Mouse (Mus musculus) granulocyte monocyte progenitor cell, adult 5-6 weeks (primary cell): ENCODE results near the gene Usp49. TPM values are rescaled to one million over a fixed set of nuclear protein-coding genes. Genes with fewer than 3 reads are reported as not detected.
"Not testable (repeated sequence)": the region's sequence is repeated elsewhere in the genome, so short reads cannot be mapped to it uniquely, and the experiment has no call there.

Source experiments
- ATAC-seq: replicated peaks from 2 replicates; pipeline ENCODE4 v1.8.0; 2016; ENCODE audit warnings: mild to moderate bottlenecking, moderate TSS enrichment, inconsistent platforms; ENCODE audit not compliant: poor library complexity, severe bottlenecking
- total RNA-seq, 2 experiments: library from RNA; stranded (forward) in 1 of 2; stranded (reverse) in 1 of 2; fragments of 200-712, 200-1000 nt in 1 of 2; fragments of >200 nt in 1 of 2; fragmentation: Nextera tagmentation in 1 of 2; gene quantifications; 2 replicates each; pipeline ENCODE4 v1.2.3; 2014 to 2017

Usp49 gene
- total RNA-seq, 2 experiments from 2014 or later = 1.5 to 4.1 TPM

DNA sequence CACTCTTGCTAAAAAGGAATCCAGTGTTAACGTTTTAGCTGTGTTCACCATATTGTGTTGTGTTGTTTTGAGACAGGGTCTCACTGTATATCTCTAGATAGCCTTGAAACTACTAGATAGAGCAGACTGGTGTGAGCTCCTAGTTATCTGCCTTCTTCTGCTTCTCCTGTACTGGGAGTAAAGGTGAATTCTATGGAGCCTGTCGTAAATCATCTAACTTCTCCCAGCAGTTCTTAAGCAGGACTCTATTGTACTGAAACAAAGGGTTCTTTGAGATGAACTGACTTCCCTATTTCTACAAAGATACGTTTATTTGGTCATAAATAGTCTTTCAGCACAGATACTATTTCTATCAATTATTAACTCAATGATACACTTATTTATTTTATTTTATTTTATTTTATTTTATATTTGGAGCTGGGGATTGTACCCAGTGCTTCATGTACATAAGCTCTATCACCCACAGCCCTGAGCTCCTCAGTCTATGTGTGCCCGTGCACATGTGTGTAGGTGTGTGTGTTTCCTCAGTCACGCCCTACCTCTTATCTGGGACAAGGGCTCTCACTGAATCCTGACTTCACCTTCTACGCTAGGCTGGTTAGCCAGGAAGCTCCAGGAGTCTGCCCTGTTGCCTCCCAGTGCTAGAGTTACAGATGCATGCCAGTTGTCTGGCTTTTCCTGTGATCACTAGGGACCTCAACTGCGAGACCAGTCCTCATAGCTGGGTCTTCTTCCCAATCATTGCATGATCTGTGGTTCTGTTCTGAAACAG is 3.7 kb downstream of the Usp49 start:
- no peak for ATAC-seq

DNA sequence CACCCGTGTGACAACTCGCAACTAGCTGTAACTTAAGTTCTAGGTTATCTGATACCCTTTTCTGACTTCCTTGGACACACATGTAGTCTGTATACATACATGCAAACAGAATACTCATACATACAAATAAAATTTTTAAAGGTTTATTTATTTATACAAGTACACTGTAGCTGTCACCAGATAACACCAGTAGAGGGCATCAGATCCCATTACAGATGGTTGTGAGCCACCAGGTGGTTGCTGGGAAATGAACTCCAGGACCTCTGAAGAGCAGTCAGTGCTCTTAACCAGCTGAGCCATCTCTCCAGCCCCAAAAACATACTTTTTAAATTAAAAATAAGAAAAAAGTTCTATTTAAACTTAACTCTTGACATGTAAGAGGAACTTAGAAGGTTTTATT is 12.5 kb downstream of the Usp49 start:
- ATAC-seq = no peak

DNA sequence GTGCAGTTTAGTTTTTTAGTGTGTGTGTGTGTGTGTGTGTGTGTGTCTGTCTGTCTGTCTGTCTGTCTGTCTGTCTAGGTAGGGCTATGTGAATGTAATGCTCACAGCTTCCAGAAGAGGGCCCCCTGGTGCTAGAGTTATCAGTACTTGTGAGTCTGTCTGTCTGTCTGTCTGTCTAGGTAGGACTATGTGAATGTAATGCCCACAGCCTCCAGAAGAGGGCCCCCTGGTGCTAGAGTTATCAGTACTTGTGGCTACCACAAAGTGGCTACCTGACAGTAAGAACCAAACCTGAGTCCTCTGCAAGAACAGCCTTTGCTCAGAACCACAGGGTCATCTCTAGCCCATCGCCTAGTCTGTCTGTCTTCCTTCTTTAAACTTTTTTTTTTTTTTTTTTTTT is 16.2 kb downstream of the Usp49 start:
- peak; percentile 97 for ATAC-seq

DNA sequence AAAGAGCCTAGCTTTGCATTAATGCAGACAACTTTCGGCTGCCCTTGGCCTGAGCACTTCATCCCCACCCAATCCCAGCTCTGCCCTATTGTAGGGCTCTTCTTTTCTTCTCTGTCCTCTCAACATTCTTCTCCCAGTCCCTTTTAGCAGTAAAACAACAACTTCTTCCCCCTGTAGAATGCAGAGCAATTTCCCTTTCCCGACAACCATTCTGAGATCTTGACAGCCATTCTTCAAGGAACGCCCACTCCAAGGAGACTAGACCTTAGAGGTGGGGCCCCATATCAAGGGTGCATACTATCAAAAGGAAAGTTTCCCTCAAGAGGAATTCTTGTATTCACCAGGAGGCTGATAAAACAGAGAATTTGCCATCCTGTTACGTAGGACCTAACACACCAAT is 18.5 kb downstream of the Usp49 start:
- ATAC-seq = no peak

DNA sequence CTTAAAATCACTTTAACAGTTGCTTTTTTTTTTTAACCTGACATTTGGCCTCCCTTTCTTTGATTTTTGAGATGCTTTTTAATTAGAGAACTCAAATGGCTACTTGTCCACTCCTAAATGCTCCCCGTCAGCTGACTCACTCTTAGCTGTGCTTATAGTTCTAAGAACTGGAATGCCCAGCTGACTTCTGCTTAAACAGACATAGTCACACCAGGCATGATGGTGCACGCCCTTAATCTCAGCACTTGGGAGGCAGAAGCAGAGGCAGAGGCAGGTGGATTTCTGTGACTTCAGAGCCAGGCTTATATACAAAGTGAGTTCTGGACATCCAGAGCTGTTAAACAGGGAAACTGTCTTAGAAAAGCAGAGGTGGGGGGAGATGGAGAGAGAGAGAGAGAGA is 21.5 kb downstream of the Usp49 start:
- no peak for ATAC-seq

DNA sequence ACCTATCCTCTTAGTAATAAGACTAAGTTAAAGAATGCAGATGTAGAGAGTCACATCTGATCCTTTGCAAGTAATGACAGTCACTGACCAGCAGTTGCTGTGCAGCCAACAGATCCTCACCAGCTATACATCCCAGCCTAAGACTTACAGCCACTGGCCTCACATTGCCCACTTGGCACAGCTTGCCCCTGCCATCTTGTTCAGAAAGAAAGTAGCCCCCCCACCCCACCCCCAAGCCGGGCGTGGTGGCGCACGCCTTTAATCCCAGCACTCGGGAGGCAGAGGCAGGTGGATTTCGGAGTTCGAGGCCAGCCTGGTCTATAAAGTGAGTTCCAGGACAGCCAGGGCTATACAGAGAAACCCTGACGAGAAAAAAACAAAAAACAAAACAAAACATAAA is 23.9 kb downstream of the Usp49 start:
- not testable (repeated sequence) for ATAC-seq

DNA sequence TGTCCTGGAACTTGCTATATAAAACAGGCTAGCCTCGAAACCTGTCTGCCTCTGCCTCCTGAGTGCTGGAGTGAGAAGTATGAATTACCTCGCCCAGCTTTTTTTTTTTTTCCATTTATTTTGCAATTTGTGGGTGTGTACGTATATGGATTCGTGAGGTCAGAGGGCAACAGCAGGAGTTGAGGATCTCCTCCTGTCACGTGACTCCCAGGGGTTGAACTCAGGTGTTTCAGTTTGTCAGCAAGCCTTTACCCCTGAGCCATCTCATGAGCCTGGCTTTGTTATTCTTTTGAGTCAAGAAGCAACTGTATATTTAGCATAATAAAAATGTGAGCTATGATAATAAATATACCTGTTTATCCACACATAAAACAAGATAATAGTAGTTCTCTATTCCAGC is 25.2 kb downstream of the Usp49 start:
- no peak for ATAC-seq

DNA sequence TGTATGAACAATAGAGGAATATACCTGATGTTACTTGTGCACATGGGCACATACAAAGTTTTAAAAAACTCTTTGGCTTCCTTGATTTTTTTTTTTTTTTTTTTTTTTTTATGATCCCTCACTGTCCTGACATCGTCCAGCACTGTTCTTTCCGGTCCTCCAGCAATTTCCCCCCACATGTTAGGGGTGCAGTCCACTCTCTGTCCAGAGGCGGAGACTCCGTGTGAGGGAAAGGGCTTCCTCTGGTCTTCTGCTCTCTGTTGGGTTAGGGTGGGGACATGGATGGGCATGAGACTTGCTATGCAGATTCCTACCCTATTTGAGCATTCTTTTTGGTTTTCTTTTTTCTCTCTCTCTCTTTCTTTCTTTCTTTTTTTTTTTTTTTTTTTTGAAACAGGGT is 27.4 kb downstream of the Usp49 start:
- ATAC-seq = no peak

DNA sequence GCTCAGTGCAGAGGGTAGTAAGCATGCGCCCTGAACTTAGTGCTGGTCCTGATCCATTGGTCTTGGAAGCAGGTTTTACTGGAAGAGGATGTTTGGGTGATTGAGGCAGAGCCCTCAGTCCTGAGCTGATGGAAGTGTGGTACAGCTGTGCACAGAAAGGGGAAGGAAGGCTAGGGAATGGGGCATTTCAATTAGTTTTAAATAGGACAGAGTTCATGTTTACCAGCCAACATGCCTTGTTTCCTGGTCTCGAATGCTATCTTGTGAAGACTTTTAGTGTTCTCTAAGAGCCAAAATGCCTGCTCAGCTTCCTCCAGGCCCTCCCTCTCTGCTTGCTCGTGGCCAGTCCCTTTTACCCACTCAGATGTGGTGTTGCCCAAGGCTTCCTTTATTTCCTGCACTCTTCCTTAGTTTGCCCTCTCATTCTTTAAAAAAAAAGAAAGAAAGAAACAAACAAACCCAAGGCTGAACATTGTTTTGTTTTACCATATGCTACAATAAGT is 28.3 kb downstream of the Usp49 start:
- no peak; the same call in 1 of the 2 replicates for ATAC-seq

DNA sequence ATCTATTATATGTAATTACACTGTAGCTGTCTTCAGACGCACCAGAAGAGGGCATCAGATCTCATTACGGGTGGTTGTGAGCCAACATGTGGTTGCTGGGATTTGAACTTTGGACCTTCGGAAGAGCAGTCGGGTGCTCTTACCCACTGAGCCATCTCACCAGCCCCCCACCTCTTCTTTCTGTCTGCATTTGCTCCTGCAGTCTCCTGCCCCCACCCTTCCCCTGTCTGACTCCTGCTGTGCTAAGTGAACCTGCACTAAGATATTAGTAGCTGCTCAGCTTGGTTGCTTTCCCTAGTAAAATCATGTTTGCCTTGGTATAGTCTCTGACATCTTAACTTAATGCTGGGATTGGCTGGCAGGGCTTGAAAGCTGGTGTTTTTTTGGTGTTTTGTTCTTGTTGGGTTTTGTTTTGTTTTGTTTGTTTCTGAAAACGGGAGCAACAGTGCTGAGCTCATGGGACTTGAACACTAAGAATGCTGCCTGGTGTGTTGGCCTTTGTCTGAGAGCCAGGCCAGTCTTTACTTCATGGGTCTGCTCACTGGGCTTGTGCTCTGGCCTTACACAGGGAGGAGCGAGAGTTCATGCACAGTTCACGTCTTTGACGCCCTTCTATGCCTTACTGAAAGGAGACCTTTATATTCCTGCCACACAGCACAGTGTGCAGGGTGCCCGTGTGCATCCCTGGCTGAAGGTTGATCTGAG is 32.7 kb downstream of the Usp49 start:
- ATAC-seq = no peak

DNA sequence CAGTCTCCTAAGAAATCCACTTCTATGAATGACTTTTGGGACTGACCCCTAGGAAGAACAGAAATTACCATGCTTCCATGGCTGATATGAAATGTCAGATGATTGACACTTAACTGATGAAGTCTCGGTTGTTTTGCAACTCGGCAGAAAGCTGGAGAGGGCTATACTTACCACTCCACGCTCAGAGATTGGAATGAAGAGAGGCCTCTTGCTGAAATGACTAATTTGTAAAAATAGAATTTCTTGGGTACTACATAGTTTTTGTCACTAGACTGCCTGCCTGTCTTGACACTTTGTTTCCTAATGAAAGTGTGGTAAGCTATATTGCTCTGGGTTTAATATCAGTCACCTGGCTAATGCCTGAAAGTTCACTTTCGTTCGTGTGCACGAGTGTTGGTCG is 34.0 kb downstream of the Usp49 start:
- no peak for ATAC-seq

DNA sequence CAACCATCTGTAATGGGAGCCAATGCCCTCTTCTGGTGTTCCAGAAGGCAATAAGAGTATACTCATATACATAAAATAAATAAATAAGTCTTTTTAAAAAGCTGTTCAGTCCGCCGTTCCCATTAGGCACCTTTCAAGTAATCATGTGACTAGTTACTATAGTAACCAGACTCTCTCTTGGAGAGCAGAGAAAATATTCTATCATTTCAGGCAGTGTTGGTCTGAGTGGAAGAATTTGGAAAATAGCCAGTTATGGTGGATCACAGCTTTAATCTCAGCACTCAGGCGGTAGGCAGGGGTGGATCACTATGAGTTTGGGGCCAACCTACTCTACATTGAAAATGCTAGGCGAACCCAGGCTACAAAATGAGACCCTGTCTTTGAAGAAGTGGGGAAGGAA is 38.7 kb downstream of the Usp49 start:
- ATAC-seq = no peak

DNA sequence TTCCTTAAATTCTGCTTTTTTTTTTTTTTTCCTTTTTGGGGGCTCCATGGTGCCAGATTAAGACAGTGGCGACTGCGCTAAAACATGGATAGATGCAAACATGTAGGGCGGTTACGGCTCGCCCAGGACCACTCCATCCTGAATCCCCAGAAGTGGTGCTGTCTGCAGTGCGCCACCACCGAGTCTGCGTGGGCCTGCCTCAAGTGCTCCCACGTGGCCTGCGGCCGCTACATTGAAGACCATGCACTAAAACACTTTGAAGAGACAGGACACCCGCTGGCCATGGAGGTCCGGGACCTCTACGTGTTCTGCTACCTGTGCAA is 41.5 kb downstream of the Usp49 start:
- peak; percentile 5; the same call in 1 of the 2 replicates for ATAC-seq

DNA sequence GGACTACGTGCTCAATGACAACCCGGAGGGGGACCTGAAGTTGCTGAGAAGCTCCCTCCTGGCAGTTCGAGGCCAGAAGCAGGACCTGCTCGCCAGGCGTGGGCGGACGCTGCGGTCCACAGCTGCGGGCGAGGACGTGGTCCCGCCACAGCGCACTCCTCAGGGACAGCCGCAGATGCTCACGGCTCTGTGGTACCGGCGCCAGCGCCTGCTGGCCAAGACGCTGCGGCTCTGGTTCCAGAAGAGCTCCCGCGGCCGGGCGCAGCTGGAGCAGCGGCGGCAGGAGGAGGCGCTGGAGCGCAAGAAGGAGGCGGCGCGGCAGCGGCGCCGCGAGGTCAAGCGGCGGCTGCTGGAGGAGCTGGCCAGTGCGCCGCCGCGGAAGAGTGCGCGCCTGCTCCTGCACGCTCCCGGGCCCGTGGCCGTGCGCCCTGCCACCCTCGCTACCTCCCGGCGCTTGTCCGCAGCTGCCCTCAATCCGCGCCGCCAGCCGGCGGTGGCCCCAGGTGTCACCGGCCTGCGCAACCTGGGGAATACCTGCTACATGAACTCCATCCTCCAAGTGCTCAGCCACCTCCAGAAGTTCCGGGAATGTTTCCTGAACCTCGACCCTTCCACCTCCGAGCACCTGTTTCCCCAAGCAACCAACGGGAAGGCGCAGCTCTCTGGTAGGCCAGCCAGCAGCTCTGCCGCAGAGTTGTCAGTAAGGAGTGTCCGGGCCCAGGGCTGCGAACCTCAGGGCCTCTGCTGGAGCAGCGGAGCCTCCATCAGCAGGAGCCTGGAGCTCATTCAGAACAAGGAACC is 42.0 kb downstream of the Usp49 start:
- ATAC-seq = peak; percentile 66

DNA sequence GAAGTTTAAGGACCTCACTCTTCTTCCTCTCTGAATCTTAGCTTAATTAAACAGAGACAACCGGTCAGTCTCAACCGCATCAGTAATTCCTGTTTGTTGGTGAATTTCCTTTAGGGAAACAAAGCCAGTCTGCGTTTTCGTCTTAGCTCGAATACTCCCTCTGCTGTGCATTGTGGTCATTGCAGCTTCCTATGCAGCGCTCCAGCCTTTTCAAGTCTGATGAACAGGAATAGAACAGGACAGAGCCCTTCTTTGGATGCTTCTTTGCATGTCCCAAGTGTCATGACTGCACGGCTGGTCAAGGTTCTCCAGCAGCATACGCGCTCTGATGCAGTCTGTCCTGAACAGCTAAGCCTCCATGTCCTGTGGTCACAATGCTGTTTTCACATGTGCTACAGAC is 46.1 kb downstream of the Usp49 start:
- peak; percentile 73 for ATAC-seq

DNA sequence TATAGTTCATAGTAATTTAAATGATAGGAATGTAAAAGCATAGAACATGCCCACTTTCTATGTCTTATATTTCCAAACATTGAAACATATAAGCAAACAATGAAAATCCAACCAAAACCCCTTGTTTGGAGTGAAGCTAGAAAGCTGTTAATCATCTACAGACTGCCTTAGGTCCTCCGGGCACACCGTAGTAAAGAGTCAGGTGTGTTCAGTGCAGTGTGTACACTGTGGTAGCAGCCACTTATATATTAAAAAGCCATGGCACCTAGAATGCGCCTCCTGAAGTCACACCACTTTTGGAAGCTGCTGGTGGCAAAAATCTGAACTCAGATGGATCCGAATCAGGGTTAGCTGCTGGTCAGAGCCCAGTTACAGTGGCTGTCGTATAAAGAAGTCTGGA is 47.7 kb downstream of the Usp49 start:
- no peak for ATAC-seq

DNA sequence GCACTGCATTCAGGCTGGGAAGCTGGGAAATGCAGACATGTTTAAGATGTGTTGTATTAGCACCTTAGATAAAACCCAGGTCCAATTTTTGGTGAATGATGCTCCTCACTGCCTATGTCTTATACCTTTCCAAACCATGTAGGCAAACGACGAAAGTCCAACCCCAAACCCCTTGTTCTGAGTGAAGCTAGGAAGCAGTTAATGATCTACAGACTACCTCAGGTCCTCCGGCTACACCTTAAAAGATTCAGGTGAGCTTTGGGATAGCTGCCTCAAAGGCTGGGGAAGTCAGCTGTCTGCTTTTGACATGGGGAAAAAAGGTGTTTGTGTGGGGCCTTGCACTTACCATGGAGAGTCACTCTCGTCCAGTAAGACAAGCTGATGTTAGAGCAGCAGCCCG is 48.2 kb downstream of the Usp49 start:
- ATAC-seq = no peak

DNA sequence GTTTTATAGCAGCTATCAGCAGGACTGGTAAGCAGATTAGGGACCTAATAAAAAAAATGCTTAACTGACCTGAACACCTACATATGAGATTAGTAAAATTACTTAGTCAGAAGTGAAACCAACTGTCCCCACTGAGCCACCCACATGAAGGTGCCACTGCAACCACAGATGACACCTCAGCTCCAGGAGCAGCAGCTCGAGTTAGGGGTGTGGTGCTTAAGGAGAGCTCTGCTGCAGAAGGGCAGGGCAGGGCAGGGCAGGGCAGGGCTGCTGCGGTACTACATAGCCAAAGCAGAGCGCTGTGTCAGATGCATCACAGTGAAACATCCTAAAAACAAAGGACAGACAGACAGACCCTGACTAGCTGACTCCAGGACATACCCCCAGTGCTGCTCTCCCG is 52.3 kb downstream of the Usp49 start:
- no peak for ATAC-seq

DNA sequence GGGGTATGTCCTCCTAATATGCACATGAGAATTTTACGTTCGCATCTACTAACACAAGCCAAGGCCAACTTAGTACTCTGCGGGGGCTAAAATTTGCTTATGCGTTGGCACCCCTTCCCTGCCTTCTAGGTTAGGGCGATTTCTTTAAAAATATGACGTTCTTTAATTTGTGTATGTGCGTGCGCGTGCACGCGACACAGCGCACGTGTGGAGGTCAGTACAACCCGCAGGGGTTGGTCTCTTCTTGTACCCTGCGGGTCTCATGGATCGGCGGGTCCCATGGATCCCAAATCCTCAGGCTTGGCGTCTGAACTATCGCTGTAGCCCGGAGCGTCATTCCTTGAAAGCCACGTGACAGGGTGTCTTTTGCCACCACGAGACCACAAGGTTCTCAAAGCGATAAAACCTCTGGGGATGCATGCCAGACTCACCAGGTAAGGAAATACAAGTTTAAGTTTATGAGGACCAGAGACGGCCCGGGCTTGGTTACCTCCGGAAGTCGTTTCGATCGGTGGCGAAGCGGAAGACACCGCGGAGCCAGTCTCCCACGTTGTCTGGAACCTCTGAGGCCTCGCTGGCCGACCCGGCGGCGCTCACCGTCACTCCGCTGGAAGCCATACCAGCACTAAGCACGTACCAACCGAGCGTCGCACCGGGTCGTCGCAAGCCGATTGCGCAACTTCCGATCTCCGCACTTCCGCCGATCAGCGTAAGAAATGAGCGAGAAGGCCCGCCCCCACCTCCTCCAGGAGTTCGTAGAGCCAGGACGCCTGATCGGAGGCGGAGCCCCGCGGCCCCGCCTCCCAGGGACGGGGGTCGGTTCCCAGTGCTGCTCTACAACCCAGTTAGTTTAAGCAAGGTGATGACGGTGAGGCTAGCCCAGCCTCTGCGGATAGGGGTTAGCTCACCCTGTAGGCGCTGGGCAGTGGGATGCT is 57.2 kb downstream of the Usp49 start:
- ATAC-seq = peak; percentile 87

DNA sequence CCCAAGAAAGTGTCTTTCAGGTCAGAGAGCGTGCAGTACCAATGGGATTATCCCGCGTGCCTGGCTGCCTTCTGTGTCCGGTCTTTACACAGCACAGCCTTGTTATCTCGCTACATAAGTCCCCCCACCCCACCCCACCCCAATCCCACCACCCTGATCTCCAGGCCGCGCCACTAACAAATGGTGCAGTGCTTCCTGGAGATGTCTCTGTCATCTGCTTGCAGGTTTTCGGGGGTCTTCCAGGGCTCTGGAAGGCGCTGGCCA is 57.8 kb downstream of the Usp49 start, which contains the start of gene Tomm6:
Gene Tomm6, minus strand, starts transcription at position 43 of the 264 bp plus-strand sequence.
- no peak for ATAC-seq
